Mouse (Mus musculus) CD4-positive, CD25-positive, alpha-beta regulatory T cell, adult 9 weeks (primary cell): ENCODE measurements around the gene Kmt2c. TPM values are rescaled to one million over a fixed set of nuclear protein-coding genes. Genes with fewer than 3 reads are reported as not detected.

Source experiments
- polyA plus RNA-seq: library from polyadenylated mRNA; unstranded; fragments of 100-300 nt; shearing (Covaris generic); gene quantifications from one replicate; pipeline ENCODE4 v1.2.1, GENCODE M21; 2017

Kmt2c gene
- polyA plus RNA-seq: 42.2 TPM

GRCm38 (mm10) chr5:25498346-25498820, at the start of gene Kmt2c:
Gene Kmt2c, minus strand, starts transcription at chr5:25498783.

GRCm38 (mm10) chr5:25515767-25516166, 17.2 kb upstream of the Kmt2c start, which contains the start of gene Cct8l1:
Gene Cct8l1, plus strand, starts transcription at chr5:25516067.

DNA sequence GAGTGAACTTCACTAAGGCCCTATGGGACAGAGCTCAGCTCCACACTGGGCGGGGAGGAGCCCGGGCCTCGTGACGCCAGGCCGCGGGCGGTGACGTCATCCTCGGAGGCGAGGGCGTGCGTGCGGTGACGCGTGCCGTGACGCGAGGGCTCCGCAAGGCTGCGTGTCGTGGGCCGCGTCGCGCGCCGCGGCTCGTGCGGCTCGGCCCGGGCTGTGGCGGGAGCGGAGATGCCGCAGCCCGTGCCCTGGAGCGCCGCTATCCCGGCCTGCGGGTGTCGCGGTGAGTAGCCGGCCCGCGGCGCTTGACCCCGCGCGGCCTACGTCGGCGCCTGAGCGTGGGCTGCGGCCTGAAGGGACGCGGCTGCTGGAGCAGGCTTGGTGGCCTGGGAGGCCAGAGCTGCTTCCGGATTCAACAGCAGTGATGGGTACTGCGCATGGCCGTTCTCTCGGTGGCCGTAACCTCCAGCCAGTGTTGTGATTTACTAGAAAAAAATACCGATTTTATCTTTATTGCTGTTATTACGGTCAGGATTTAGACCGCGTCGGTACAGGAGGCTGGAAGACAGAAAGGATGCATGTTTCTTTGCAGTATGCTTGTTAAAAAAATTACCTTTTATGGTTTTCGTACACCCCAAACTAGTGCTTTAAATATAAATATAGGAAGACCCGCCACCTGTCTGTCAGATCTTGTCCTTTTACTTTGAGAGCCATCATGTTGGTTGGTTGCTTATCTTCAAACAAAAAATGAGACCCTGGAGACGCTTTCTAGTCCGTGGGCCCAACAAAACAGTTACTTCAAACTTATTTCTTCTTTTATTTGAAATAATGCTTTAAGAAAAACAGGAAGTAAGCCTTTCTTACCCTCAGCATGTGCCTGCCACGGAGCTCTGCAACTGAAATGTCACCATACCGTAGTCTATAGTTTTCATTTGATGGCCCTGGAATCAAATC, 275.6 kb downstream of the Kmt2c start, which contains the start of gene E130116L18Rik:
Gene E130116L18Rik (minus strand): TSS at position 402 of the 951 bp plus-strand sequence.

Other genes with a start within 250 kb of the Kmt2c start
- gene Cct8l1, start 17.3 kb upstream of the Kmt2c start, polyA plus RNA-seq: 0.14 TPM
- gene Xrcc2, start 207.0 kb upstream of the Kmt2c start, polyA plus RNA-seq: 6.6 TPM